Mouse (Mus musculus) cerebellum, adult 8-10 months (tissue): ENCODE results near the gene Wfdc8.

Experiments used
- DNase-seq: peaks from one replicate; pipeline ENCODE4 v3.0.0; 2022

Wfdc8 gene

GRCm38 (mm10) chr2:164562391-164563188 is 50.8 kb downstream of the Wfdc8 start, which contains the start of gene Wfdc2:
Gene Wfdc2 (plus strand): TSS chr2:164562413.
- no peak for DNase-seq

GRCm38 (mm10) chr2:164560106-164560505 is 53.3 kb downstream of the Wfdc8 start:
- no peak for DNase-seq

- DNase-seq = no peak
These were observed 54.3 kb downstream of the Wfdc8 start for GRCm38 (mm10) chr2:164558991-164559645.

DNA sequence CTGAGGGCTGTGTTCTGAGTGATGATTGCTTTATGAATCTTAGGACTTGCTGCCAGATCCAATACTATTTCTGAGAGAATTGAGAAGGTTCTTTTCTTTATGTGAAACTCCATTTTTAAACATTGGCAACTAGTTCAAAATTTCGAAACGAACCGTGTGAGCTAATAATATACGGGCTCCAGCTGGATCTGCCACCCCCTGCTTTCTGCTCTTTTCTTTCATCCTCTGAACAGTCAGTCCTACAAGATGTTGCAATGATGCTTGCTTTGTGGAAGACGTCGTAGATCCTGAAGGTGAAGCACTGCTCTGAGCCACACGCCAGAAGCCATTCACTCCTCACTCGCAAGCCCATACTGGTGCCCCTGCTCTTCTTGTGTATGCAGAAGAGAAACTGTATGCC is 55.0 kb downstream of the Wfdc8 start:
- DNase-seq = no peak

DNA sequence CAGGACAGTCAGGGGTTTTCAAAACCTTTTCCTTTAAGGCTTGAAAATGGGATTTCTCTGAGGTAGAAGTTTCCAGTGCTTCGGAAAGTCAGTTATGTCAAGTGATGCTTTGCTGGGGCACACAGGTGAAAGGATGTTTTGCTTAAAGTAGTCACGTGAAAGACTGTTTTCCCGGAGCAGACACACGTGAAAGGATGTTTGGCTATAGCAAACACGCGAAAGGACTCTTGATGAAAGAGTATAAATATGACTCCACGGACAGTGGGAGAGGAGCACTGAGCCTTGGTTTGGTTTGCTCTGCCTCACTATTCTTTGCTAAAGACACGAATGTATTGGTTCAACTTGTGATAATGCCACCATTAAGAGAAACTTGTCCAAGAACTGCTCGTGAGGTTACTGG is 61.9 kb downstream of the Wfdc8 start:
- DNase-seq = no peak

GRCm38 (mm10) chr2:164550895-164551269 is 62.5 kb downstream of the Wfdc8 start:
- no peak for DNase-seq

- no peak for DNase-seq
These were observed 63.2 kb downstream of the Wfdc8 start for GRCm38 (mm10) chr2:164549963-164550894.

DNA sequence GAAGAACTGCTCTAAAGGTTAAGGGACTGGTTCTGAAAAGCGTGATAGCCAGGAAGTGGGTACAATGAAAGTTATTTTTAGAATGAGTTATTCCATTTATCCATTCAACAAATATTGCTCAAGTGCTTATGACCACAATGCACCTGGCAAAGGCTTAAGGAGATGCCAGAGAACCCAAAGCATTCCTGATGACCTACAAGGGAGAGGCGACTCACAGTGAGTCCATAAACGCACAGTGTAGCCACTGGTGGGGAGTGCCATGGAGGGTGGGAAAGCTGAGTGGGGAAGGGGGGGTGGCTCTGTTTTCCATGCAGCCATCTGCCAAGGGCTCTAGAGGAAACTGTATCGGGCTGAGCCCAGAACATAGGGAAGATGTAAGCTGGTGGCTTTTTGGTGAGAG is 64.1 kb downstream of the Wfdc8 start:
- no peak for DNase-seq
